Mouse (Mus musculus): ENCODE measurements around the gene Tmem53. TPM values are rescaled to one million over a fixed set of nuclear protein-coding genes. Genes with fewer than 3 reads are reported as not detected.

Gene Tmem53
- polyA plus RNA-seq, 1 experiment: 0.06 TPM

DNA sequence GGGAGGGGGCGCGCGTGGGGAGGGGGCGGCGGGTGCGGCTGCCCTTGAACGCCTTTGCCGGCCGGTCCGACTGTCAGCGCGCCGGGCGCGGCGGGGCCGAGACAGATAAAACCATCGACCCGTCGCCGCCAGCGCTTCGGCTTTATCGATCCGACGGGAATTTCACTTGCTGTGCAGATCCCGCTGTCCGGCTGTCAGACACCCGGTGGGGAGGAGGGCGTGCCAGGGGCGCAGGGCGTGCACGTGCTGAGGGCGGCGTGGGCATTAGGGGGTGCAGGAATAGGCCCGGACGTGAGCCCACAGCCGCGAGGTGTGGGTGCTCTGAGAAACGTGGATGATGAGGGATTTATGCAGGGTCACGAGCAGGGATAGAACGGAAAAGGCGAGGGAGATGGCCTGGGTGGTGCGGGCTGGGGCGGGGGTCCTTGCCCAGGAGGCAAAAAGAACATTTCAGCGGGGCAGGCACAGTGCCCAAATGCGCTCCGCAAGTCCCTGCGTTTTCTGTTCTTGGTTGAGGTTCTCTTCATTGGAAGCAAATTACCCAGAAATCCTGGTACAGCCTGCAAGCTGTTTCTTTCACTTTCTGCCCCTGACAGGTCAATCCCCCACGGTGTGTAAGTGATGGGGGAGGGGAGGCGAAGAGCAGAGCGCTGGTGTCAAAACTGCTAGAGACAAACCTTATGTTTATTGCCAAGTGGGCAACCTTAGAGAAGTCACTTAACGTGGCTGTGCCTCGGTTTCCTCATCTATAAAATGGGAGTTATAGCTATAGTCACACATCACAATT, 52.7 kb downstream of the Tmem53 start:
- Histone ChIP-seq H3K36me3 (ENCODE audit: control insufficient read depth) (no peaks in the 10 kb centered on the region), H3K4me1 (ENCODE audit: control insufficient read depth) (peaks cover 11% of the 10 kb centered on the region), H3K4me3 (replicated peaks) (peak overlapping the region; percentile 28), H3K9me3 (ENCODE audit: control insufficient read depth, low read length) (peaks cover 16% of the 10 kb centered on the region), H3K27me3 (ENCODE audit: control insufficient read depth) (peaks cover 89% of the 10 kb centered on the region)
- TF ChIP-seq TAL1 (IDR thresholded peaks at IDR 0.05; ENCODE audit: low read length) (no peak), GATA1 (IDR thresholded peaks at IDR 0.05; ENCODE audit: low read length) (no peak)

DNA sequence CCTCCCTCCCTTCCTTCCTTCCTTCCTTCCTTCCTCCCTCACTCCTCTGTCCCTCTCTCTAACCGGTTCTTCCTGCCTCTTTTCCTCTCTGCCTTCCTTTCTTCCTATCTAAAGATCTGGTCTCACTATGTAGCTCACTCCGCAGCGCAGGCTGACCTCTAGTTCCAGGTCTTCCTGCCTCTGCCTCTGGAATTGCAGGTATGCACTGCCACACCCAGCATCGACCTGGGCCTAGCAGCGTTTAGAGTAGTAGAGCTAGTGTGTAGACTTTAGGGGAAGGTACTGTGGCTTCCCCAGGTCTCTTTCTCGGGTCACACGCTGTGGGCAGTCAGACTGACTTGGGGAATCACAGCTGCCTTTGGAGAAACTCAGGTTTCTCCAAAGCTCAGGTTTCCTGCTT, 53.7 kb downstream of the Tmem53 start:
- Histone ChIP-seq H3K36me3 (ENCODE audit: control insufficient read depth) (no peaks in the 10 kb centered on the region), H3K9me3 (ENCODE audit: control insufficient read depth, low read length) (peaks cover 19% of the 10 kb centered on the region), H3K4me3 (replicated peaks) (no peak overlapping the region), H3K4me1 (ENCODE audit: control insufficient read depth) (peaks cover 15% of the 10 kb centered on the region), H3K27me3 (ENCODE audit: control insufficient read depth) (peaks cover 78% of the 10 kb centered on the region)
- TF ChIP-seq TAL1 (IDR thresholded peaks at IDR 0.05; ENCODE audit: low read length): no peak
- no peak for TF ChIP-seq GATA1 (IDR thresholded peaks at IDR 0.05; ENCODE audit: low read length)

DNA sequence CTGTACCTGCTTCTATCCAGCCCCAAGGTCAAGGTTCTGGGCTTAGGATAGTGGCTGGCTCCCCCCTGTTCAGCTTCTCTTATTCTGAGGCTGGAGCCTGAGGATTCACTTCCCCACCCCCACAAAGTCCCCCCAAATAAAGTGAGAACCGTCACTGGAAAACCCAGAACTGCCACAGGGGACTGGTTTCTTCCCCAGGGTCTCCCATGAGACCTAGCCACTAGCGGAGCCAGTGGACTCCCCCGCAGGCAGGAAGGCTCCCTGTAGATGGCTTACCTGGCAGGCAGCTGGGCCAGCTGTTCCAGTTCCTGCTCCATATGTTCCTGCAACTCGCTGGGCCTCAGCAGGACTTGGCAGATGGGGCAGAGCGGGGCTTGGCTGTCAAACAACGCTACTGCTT, 55.5 kb downstream of the Tmem53 start:
- TF ChIP-seq GATA1 (IDR thresholded peaks at IDR 0.05; ENCODE audit: low read length): no peak
- no peak for TF ChIP-seq TAL1 (IDR thresholded peaks at IDR 0.05; ENCODE audit: low read length)
- peaks cover 33% of the 10 kb centered on the region for H3K4me1 ChIP-seq (ENCODE audit: control insufficient read depth)
- H3K9me3 ChIP-seq (ENCODE audit: control insufficient read depth, low read length): peaks cover 19% of the 10 kb centered on the region
- no peaks in the 10 kb centered on the region for H3K36me3 ChIP-seq (ENCODE audit: control insufficient read depth)
- H3K27me3 ChIP-seq (ENCODE audit: control insufficient read depth): peaks cover 61% of the 10 kb centered on the region
- H3K4me3 ChIP-seq (replicated peaks): no peak overlapping the region

DNA sequence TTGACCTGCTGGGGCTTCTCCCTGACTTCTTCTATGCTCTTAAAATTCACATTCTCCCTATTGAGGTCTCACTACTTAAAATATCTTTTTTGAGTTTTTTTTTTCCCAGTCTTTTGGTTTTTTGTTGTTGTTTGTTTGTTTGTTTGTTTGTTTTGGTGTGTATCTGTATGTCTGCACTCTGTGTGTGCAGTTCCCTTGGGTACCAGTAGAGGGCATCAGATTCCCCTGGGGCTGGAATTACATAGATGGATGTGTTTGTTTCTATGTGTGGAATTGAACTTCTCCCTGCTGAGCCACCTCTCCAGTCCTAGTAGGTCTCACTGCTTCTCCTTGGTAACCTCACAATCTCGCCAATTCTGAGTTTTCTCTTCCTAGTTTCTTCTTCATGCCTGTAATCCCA, 57.7 kb downstream of the Tmem53 start:
- Histone ChIP-seq H3K9me3 (ENCODE audit: control insufficient read depth, low read length) (peaks cover 6% of the 10 kb centered on the region), H3K4me1 (ENCODE audit: control insufficient read depth) (peaks cover 46% of the 10 kb centered on the region), H3K36me3 (ENCODE audit: control insufficient read depth) (no peaks in the 10 kb centered on the region; the same call in 1 of the 2 replicates), H3K4me3 (replicated peaks) (no peak overlapping the region), H3K27me3 (ENCODE audit: control insufficient read depth) (peaks cover 51% of the 10 kb centered on the region)
- no peak for TF ChIP-seq GATA1 (IDR thresholded peaks at IDR 0.05; ENCODE audit: low read length)
- TF ChIP-seq TAL1 (IDR thresholded peaks at IDR 0.05; ENCODE audit: low read length): no peak

DNA sequence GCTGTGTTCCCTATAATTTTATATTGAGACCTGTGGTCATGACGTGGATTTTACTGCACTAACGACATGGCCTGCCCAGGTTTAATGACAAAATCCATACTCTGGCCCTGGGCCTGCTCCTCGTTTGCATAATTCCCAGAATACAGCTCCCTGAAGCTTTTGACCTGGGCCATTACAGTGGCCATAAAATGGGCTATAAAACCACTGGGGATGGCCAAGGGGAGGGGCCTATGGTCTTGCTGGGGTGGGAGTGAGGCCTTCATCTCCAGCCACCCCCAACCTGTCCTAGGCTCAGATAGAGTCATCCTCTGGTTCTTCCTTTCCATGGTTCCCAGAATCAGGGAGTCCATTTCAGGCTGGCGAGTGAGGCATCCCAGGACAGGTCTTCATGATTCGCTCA, 60.1 kb downstream of the Tmem53 start:
- peak overlapping the region; percentile 67 for H3K4me3 ChIP-seq (replicated peaks)
- no peak for TF ChIP-seq GATA1 (IDR thresholded peaks at IDR 0.05; ENCODE audit: low read length)
- TF ChIP-seq TAL1 (IDR thresholded peaks at IDR 0.05; ENCODE audit: low read length): no peak
- no peaks in the 10 kb centered on the region; the same call in 1 of the 2 replicates for H3K36me3 ChIP-seq (ENCODE audit: control insufficient read depth)
- H3K4me1 ChIP-seq (ENCODE audit: control insufficient read depth): peaks cover 53% of the 10 kb centered on the region
- H3K9me3 ChIP-seq (ENCODE audit: control insufficient read depth, low read length): peaks cover 4% of the 10 kb centered on the region
- H3K27me3 ChIP-seq (ENCODE audit: control insufficient read depth): peaks cover 51% of the 10 kb centered on the region

DNA sequence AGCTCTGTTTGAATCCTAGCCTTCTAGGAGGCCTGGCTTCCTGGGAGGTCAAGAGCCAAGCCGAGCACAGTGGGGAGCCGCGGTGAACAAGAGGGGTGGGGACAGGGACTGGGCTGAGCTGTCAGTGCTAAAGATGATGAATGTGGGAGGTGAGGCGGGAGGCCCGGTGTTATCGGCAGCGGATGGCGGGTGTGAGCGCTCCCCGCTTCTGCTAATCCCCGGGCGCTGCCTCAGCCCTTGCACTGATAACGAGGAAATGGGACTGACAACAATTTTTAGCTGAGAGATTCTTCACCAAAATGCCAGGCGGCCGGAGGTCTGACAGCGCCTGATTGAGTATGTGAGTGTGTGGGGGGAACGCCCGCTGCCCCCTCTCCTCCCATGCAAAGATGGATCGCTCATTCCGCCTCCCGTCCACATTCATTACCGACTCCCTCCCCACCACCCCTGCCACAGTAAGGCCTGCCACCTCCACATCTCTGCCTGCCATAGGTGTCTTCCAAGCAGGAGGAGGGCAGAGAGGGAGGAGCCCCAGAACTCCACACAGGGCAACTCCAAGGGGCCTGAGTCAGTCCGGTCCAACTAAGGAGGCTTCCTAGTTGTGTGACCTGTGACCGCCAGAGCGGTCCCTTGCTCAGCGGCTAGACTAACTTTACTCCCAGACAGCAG, 60.8 kb downstream of the Tmem53 start:
- peak; percentile 85 for TF ChIP-seq GATA1 (IDR thresholded peaks at IDR 0.05; ENCODE audit: low read length)
- peak; percentile 63 for TF ChIP-seq TAL1 (IDR thresholded peaks at IDR 0.05; ENCODE audit: low read length)
- peaks cover 56% of the 10 kb centered on the region for H3K4me1 ChIP-seq (ENCODE audit: control insufficient read depth)
- H3K27me3 ChIP-seq (ENCODE audit: control insufficient read depth): peaks cover 51% of the 10 kb centered on the region
- H3K36me3 ChIP-seq (ENCODE audit: control insufficient read depth): no peaks in the 10 kb centered on the region; the same call in 1 of the 2 replicates
- peak overlapping the region; percentile 67 for H3K4me3 ChIP-seq (replicated peaks)
- peaks cover 4% of the 10 kb centered on the region for H3K9me3 ChIP-seq (ENCODE audit: control insufficient read depth, low read length)

DNA sequence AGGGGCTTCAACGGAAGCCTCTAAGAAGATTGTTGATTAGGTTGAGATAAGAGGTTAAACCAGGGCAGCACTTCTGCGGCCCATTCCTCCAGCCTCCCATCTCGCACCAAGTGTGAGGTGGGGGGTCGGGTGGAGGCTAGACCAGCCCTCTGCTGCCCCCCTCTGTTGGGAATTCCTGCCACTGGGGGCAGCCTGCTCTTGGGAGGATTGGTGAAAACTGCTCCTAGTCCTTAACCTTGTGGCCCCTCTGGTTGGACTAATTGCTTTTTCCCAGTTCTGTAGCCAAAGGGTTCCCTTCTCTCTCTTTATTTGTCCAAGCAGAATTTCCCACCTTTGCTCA, 61.3 kb downstream of the Tmem53 start:
- H3K4me1 ChIP-seq (ENCODE audit: control insufficient read depth): peaks cover 58% of the 10 kb centered on the region
- H3K27me3 ChIP-seq (ENCODE audit: control insufficient read depth): peaks cover 51% of the 10 kb centered on the region
- TF ChIP-seq GATA1 (IDR thresholded peaks at IDR 0.05; ENCODE audit: low read length) (peak; percentile 35; the same call in 1 of the 2 replicates), TAL1 (IDR thresholded peaks at IDR 0.05; ENCODE audit: low read length) (no peak)
- peak overlapping the region; percentile 67 for H3K4me3 ChIP-seq (replicated peaks)
- no peaks in the 10 kb centered on the region; the same call in 1 of the 2 replicates for H3K36me3 ChIP-seq (ENCODE audit: control insufficient read depth)
- peaks cover 4% of the 10 kb centered on the region for H3K9me3 ChIP-seq (ENCODE audit: control insufficient read depth, low read length)

DNA sequence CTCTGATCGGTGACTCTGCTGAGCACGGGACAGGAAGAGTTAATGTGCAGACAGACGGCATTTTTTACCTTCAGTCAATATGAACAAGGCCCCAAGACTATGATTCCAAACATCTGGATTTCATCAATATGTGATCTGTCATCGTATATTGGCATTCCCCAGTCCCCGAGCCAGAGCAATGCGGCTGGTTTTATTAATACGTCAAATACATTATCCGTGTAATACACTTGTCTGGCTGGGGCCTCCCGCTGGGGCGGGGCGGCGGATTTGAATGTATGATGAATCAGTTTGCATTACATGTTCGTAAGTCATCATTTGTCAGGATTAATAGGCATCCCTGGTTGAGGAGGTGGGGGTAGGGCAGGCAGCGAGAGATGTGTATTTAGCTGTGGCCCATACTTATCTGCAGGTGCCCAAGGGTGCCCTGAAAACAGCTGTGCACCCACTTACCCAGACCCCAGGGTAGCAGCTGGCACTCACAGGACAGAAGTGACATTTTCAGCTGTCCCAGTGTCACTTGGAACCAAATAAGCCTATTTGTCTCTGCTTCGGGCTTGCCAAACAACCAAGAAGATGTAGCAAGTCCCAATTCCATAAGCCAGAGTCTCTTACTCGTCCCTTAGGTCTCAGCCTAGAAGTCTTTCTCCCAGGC, 63.2 kb downstream of the Tmem53 start:
- peaks cover 56% of the 10 kb centered on the region for H3K4me1 ChIP-seq (ENCODE audit: control insufficient read depth)
- no peaks in the 10 kb centered on the region for H3K9me3 ChIP-seq (ENCODE audit: control insufficient read depth, low read length)
- no peaks in the 10 kb centered on the region; the same call in 1 of the 2 replicates for H3K36me3 ChIP-seq (ENCODE audit: control insufficient read depth)
- H3K27me3 ChIP-seq (ENCODE audit: control insufficient read depth): peaks cover 66% of the 10 kb centered on the region
- no peak overlapping the region for H3K4me3 ChIP-seq (replicated peaks)
- TF ChIP-seq TAL1 (IDR thresholded peaks at IDR 0.05; ENCODE audit: low read length) (no peak), GATA1 (IDR thresholded peaks at IDR 0.05; ENCODE audit: low read length) (no peak)

DNA sequence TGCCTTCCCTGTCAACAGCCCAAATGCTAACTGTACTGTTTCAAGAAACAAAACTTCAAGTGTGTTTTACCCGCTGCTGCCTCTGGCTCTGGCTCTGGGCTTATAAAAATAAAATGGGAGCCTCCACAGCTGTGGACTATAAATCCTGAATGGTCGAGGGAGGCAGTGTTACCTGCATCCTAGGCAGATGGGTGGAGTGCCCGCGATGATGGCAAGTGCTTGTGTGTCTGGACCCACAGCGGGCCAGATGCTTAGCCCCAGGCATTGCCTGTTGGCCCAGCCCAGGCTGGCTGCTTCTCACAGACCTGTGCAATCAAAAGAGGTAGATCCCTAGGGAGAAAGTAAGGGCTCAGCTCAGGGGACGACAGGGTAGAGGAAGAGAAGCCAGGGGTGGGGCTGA, 65.0 kb downstream of the Tmem53 start:
- peaks cover 45% of the 10 kb centered on the region for H3K4me1 ChIP-seq (ENCODE audit: control insufficient read depth)
- no peaks in the 10 kb centered on the region; the same call in 1 of the 2 replicates for H3K36me3 ChIP-seq (ENCODE audit: control insufficient read depth)
- no peaks in the 10 kb centered on the region for H3K9me3 ChIP-seq (ENCODE audit: control insufficient read depth, low read length)
- peaks cover 83% of the 10 kb centered on the region for H3K27me3 ChIP-seq (ENCODE audit: control insufficient read depth)
- TF ChIP-seq GATA1 (IDR thresholded peaks at IDR 0.05; ENCODE audit: low read length) (no peak), TAL1 (IDR thresholded peaks at IDR 0.05; ENCODE audit: low read length) (no peak)
- H3K4me3 ChIP-seq (replicated peaks): no peak overlapping the region

Measured in erythroblast, embryonic 14.5 days (primary cell).